Mouse (Mus musculus) small intestine, adult 10 weeks (tissue): ENCODE data around the gene Taf4. TPM values are rescaled to one million over a fixed set of nuclear protein-coding genes. Genes with fewer than 3 reads are reported as not detected.

Source experiments
- polyA plus RNA-seq: library from polyadenylated mRNA; stranded (reverse); fragments of 350-450 nt; fragmentation: Illumina TruSeq; extraction: RNeasy Lipid Tissue Mini Kit (QIAGEN cat#74804); gene quantifications from one replicate; pipeline ENCODE4 v1.2.3, GENCODE M21; 2014; ENCODE audit warnings: low replicate concordance

Gene Taf4
- polyA plus RNA-seq: 13.8 TPM

GRCm38 (mm10) chr2:179976628-179977343 lies at the start of gene Taf4:
Taf4 (minus strand) TSS chr2:179976646.

GRCm38 (mm10) chr2:180024401-180025098 lies 48.1 kb upstream of the Taf4 start, which contains the start of gene Lsm14b:
Lsm14b (plus strand) TSS chr2:180024987.

Other genes with a start within 250 kb of the Taf4 start
- gene Lsm14b, start 48.3 kb upstream of the Taf4 start, polyA plus RNA-seq: 29.3 TPM
- 50.3 TPM for gene Psma7, start 65.8 kb upstream of the Taf4 start, polyA plus RNA-seq
- 7.5 TPM for gene Ss18l1, start 65.9 kb upstream of the Taf4 start, polyA plus RNA-seq
- gene Mtg2, start 93.9 kb upstream of the Taf4 start, polyA plus RNA-seq: 1.6 TPM
- not detected for gene Hrh3, start 127.8 kb upstream of the Taf4 start, polyA plus RNA-seq
- gene Osbpl2, start 142.7 kb upstream of the Taf4 start, polyA plus RNA-seq: 45.5 TPM
- gene Adrm1, start 194.8 kb upstream of the Taf4 start, polyA plus RNA-seq: 9.9 TPM
- 3.6 TPM for gene Lama5, start 249.2 kb upstream of the Taf4 start, polyA plus RNA-seq